Mouse (Mus musculus) spleen, adult 2 months (tissue): Measurements from ENCODE around the gene Hmgcs1.

Experiments used
- CTCF ChIP-seq: fragments of 200-500 bp; IDR thresholded peaks from 2 replicates; pipeline ENCODE4 v1.5.1; 2011; ENCODE audit warnings: mild to moderate bottlenecking, inconsistent platforms; ENCODE audit not compliant: insufficient read depth, insufficient read length, insufficient replicate concordance; ENCODE audit errors: extremely low read depth
- POLR2A ChIP-seq: fragments of 200-500 bp; IDR thresholded peaks from 2 replicates; pipeline ENCODE4 v1.6.1; 2011; ENCODE audit warnings: low read depth, low read length, inconsistent platforms

DNA sequence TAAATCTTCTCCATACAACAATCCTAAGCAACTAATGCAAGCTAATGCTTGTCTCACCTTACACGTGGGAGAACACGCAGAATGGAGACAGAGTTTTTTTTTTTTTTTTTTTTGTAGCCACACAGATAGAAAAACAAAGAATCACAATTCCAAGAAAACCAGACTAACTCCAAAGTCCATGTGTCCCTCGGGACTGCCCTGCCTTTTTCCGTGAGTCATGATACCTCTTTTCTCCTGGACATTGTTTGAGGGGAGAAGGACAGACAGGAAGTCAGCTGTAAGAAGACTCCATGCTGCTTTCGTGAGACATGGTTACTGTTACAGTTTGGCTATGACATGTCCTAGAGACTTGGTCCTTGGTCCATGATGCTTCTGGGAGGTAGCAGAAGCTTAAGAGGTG, 33.2 kb downstream of the Hmgcs1 start:
- TF ChIP-seq CTCF (no peak), POLR2A (no peak)
